Mouse (Mus musculus) embryonic fibroblast, embryonic 13.5 days (primary cell): ENCODE measurements at regions not wholly inside any gene's neighbourhood (a gene's known extent, or its start where the extent isn't known, plus 50 kb on each side); places are given as distances from the start of the nearest gene placed in this dataset.
"Not testable (repeated sequence)": the region's sequence is repeated elsewhere in the genome, so short reads cannot be mapped to it uniquely, and the experiment has no call there.

Experiments
- H3K27ac ChIP-seq: 2 replicates; pipeline ENCODE4 v1.5.1; 2012; ENCODE audit warnings: low read length, control low read depth, inconsistent platforms; ENCODE audit not compliant: insufficient read depth
- H3K4me1 ChIP-seq: 2 replicates; pipeline ENCODE4 v1.6.1; 2011; ENCODE audit warnings: low read length; ENCODE audit not compliant: control insufficient read depth, insufficient read depth
- H3K4me3 ChIP-seq: 2 replicates; pipeline ENCODE4 v1.5.1; 2011; ENCODE audit warnings: mild to moderate bottlenecking, control low read depth, low read length; ENCODE audit not compliant: insufficient read depth
- CTCF ChIP-seq: IDR thresholded peaks from 2 replicates; pipeline ENCODE4 v1.5.1; 2011; ENCODE audit warnings: mild to moderate bottlenecking, control low read depth, low read length, moderate library complexity, borderline replicate concordance; ENCODE audit not compliant: insufficient read depth
- POLR2A ChIP-seq: IDR thresholded peaks from 2 replicates; pipeline ENCODE4 v1.6.1; 2011; ENCODE audit warnings: low read depth, mild to moderate bottlenecking, control low read depth, low read length, moderate library complexity

DNA sequence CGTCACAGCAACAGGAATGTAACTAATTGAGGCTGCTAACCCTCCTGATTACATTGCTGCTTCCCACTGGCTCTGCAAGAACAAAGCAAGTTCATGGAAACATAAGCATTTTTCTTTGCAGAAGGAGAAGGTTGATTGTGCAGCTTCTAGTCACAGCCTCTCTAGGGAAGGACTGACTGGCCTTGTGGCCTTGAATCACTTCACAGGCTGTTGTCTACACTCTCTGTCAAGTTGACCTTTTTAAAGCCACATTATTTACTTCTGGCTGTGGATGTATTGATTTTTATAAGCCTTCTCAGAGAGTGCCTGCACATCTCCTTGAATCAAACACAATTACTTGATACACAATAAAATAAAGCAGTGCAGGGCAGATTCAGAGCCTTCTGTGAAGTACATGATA is 251.8 kb upstream of the Myo3a start:
- TF ChIP-seq CTCF (no peak), POLR2A (no peak)
- Histone ChIP-seq H3K4me3 (no peak overlapping the region), H3K27ac (no peak overlapping the region), H3K4me1 (no peaks in the 10 kb centered on the region)

GRCm38 (mm10) chr2:21976337-21976736 is 251.0 kb upstream of the Myo3a start:
- TF ChIP-seq POLR2A = no peak
- no peak for TF ChIP-seq CTCF
- Histone ChIP-seq H3K4me3 (no peak overlapping the region), H3K27ac (no peak overlapping the region), H3K4me1 (no peaks in the 10 kb centered on the region)

GRCm38 (mm10) chr2:21976831-21977230 is 250.5 kb upstream of the Myo3a start:
- Histone ChIP-seq H3K4me1 (no peaks in the 10 kb centered on the region), H3K4me3 (no peak overlapping the region), H3K27ac (no peak overlapping the region)
- TF ChIP-seq POLR2A (no peak), CTCF (no peak)

DNA sequence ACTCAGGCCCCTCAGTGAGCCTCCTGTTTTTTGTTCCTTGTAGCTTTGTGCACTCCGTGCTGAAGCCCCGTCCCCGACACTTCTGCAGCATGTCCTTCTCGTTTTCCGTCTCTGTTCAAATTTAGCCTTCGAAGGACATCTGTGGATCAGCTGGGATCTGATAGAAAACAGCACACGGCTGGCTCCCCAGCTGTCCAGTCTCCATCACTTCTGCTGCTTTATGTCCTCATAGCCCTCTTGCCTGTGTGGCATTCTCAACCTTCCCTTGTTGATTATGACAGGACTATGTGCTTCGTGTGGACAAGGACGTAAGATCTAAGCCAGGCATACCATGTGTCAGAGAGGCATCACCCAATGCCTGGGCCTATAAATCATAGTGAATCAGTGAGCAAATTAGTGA is 247.1 kb upstream of the Myo3a start:
- Histone ChIP-seq H3K27ac (no peak overlapping the region), H3K4me3 (no peak overlapping the region), H3K4me1 (no peaks in the 10 kb centered on the region)
- TF ChIP-seq CTCF (no peak), POLR2A (no peak)

DNA sequence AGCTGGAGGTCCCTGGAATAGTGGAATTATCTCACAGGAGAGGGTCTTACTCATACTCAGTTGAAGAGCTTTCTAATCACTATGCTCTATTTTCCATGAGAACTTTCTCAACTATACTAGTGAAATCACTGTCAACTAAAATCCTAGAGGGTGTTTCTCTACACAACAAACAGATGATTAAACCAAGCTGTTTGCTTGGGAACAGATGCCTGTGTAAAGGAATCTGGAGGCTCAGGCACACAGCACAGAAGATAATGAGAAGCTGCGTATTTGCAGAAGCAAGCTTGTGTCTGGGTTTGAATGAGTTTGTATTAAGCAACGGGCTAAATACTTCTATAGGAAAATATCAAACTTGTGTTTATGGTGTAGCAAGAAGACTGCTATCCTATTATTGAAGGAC is 202.9 kb upstream of the Myo3a start:
- no peak overlapping the region for H3K27ac ChIP-seq
- TF ChIP-seq POLR2A = no peak
- no peak for TF ChIP-seq CTCF
- H3K4me3 ChIP-seq = no peak overlapping the region
- H3K4me1 ChIP-seq = no peaks in the 10 kb centered on the region

DNA sequence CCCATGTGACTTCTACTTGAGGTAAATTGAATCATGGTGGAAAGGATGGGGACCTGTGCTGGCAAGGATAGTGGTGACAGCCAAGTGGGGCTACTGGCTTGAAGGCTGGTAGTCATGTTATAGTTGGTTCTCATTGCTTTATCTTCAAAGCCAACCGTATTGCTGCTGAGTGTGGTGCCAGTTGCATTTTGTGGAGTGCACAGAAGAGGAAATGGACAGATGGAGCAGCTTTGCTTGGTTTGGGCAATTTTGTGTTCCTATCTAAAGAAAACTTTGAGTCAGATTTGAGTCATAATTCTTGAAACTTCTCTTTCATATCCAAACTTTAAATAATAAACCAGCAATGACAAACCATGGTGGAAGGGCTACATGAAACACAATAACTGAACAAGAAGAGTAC is 200.5 kb upstream of the Myo3a start:
- Histone ChIP-seq H3K27ac (no peak overlapping the region), H3K4me3 (no peak overlapping the region), H3K4me1 (no peaks in the 10 kb centered on the region)
- no peak for TF ChIP-seq CTCF
- no peak for TF ChIP-seq POLR2A

DNA sequence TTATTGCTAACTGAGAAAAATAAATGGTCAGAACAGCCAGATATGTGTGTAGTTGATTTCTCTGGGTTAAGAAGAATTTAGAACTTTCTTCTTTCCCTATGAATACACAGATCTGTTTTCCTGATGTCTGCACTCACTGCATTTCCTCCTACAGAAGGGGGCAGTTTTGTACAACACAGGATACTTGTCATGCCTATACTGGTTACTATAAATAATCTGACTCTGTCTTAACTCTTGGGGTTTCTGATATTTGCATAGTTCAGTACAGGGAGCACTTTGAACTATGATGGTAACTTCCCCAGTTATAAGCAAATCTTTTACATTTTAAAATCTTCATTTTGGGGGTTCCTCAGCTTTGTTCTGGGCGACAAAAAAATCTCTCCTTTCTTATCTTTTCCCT is 198.7 kb upstream of the Myo3a start:
- Histone ChIP-seq H3K4me3 (no peak overlapping the region), H3K27ac (no peak overlapping the region), H3K4me1 (no peaks in the 10 kb centered on the region)
- TF ChIP-seq POLR2A (no peak), CTCF (no peak)

DNA sequence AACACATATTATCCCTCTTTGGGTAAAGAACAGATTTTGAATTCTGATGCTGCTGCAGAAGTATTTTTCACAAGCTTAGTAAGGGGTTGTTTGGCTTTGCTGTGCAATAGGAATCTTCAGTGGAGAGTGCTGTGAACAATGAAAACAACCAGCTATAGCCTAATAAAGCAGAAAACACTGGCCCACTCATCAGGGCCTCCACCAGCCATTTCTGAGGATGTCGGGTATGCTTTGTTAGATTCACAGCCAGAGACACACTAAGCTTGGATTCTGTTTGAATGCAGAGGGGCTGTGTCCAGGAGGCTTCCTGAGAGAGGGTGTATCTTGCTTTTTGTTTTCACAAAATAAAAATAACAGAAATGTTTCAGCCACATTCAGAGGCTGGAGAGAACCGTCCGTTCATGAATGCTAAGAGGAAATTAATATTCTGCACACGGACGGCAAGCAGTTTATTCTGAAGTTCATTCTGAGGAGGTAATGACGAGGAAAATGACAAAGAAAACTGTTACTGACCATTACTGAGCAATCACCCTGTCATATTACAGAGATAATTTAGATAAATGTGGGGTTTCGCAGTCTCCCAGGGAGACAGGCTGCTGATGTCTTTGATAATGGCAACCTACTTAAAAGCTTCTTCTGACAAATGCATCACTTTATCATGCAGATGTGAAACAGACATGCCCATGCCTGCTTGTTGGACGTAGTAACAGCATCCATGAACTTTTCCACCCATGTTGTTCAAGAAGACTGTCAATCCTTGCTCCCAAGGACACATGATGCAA is 198.1 kb upstream of the Myo3a start:
- Histone ChIP-seq H3K4me3 (no peak overlapping the region), H3K4me1 (no peaks in the 10 kb centered on the region), H3K27ac (no peak overlapping the region)
- no peak for TF ChIP-seq CTCF
- no peak for TF ChIP-seq POLR2A

GRCm38 (mm10) chr2:22029804-22030194 is 197.5 kb upstream of the Myo3a start:
- Histone ChIP-seq H3K4me1 (no peaks in the 10 kb centered on the region), H3K4me3 (no peak overlapping the region), H3K27ac (no peak overlapping the region)
- TF ChIP-seq POLR2A (no peak), CTCF (no peak)

DNA sequence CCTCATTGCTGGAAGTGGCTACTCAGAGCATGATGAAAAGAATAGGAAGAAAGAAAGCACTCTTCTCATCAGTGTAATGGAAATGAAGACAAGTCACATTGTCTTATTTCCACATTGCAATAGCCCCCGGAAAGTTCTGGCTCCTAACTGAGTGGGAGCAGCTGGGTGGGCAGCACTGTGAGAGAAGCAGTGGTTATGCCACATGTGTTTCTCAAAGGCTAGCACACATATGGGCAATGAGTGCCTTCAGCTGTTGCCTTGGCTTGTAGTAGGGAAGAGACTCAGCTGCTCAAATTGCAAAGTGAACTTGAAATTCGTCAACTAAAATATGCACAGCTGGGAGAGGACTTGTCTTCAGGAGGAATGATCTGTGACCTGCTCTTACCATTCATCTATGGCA is 190.5 kb upstream of the Myo3a start:
- H3K4me1 ChIP-seq = no peaks in the 10 kb centered on the region
- no peak for TF ChIP-seq CTCF
- TF ChIP-seq POLR2A = no peak
- no peak overlapping the region for H3K4me3 ChIP-seq
- H3K27ac ChIP-seq = no peak overlapping the region

DNA sequence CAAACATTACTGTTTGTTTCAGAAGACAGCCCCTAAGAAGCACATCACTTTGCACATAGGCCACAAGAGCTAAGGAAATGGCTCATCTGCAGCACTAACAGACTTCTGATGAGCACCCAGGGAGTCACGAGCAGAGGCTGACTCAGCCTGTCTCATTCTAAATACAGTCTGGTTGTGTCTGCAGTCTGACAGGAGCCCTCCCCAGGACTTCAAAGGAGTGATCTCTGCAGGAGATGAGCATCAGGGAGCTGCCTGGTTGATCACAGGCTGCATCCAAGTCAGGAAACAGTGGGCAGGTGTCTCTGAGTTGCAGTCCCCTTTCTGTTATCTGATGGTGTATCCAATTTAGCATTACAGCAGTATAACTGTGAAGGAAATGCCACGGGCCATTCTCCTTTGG is 188.5 kb upstream of the Myo3a start:
- TF ChIP-seq CTCF (no peak), POLR2A (no peak)
- Histone ChIP-seq H3K27ac (no peak overlapping the region), H3K4me1 (no peaks in the 10 kb centered on the region), H3K4me3 (no peak overlapping the region)

GRCm38 (mm10) chr2:22043937-22044336 is 183.4 kb upstream of the Myo3a start:
- H3K27ac ChIP-seq, H3K4me1 ChIP-seq, H3K4me3 ChIP-seq: not testable (repeated sequence)
